Mouse (Mus musculus): Measurements from ENCODE around the gene Pank3. TPM values are rescaled to one million over a fixed set of nuclear protein-coding genes. Genes with fewer than 3 reads are reported as not detected.

Gene Pank3
- polyA plus RNA-seq, 1 experiment from 2014 or later, result 5.1 TPM

MicroRNAs encoded within 50 kb of the gene (microRNA counts, 519-probe panel; counts per million panel counts)
- microRNA mmu-miR-103, result 3,266 counts per million, percentile 88 among the panel's probes with 10 or more counts

Small RNA genes within 50 kb of the gene (microRNA-seq; reads per million reads assigned to microRNA genes)
- 3.2 reads per million, percentile 10 among the genes with 10 or more reads in this experiment for gene Mir103-1

Other genes with a start within 250 kb of the Pank3 start
- gene Fbll1, start 29.4 kb downstream of the Pank3 start, polyA plus RNA-seq (2015; fragmentation: Nextera tagmentation; extraction: Ambion mirVana), result not detected in 2 replicates
- gene Rars, start 65.0 kb downstream of the Pank3 start, polyA plus RNA-seq (2015; fragmentation: Nextera tagmentation; extraction: Ambion mirVana), result 34.4 and 37.8 TPM in 2 replicates
- gene Wwc1, start 211.0 kb downstream of the Pank3 start, polyA plus RNA-seq (2015; fragmentation: Nextera tagmentation; extraction: Ambion mirVana), result 0.98 and 1.1 TPM in 2 replicates

Measured in liver, embryonic 16.5 days (tissue).